Mouse (Mus musculus) kidney, adult 11 months (tissue): ENCODE data around the gene Uap1.

Experiments
- DNase-seq: peaks from one replicate; pipeline ENCODE4 v3.0.0; 2022

Uap1 gene

GRCm38 (mm10) chr1:170174814-170175332 lies at the start of gene Uap1:
TSS of gene Uap1 (minus strand) at chr1:170174957.
- peak; percentile 99 for DNase-seq

DNA sequence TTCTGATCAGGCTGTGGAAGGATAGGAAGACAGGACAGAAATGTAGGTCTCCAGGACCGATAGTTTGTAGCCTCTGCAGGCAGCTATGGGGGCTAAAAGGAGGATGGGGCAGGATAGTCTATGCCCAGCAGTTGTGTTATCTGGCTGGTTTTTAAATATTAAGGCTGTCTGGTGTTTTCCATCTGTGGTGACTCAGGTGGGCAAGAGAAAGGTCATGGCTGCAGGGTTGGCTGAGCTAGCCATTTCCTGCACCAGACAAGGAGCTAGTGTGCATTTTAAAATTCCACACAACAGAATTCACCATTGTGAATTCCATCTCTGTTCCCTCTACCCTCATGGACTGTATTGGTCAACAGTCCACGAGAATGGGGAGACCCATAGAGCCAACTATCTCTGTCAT lies 48.5 kb upstream of the Uap1 start:
- no peak for DNase-seq

DNA sequence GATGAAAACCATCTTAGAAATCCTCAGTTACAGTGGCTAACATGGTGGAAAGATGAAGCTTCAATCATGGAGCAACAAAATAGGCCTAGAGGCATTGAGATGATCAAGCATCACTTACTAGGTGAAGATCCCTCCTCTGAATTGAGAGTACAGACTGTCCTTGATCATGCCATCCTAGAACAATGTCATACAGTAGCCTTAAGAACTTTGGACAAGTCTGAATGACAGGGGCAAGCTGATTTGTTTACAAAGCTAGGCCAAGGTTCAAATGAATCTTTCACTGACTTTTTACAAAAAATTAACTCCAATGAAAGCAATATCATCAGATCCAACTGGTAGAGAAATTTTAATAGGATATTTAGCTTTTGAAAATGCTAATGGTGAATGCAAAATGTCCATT lies 45.6 kb upstream of the Uap1 start:
- no peak for DNase-seq

DNA sequence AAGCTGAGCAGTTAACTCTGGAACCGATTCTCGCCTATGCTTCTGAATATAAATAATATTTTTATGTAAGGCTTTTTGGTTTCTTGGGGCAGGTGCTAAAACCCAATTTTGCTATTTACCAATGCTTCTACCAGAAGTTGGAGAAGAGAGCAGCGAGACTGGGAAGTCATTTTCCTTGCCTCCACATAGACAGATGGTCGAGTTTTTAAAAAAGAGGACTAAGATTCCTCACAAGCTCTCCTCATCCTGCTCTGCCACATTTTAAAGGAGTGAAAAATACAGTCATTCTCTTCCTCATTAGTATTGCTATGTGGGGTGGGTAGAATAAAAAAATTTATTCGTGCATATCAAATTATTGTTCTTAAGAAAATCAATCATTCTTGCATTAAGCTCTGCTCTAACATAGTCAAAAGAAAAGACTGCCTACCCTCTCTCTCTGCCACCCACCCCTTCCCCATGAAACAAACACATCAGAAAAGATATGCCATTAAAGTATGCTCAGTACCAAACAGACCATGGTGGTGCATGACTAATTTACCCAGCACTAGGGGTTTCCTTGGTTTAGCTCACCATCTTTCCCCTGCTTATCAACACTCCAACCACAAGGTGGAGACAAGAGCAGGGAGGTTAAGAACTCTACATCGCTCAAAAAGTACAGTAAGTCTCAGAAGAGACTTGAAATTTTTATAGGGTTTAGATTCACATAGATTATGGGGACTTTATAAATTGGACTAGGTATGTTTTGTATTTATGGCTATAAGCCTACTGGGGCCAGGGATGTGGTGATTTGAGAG lies 43.5 kb upstream of the Uap1 start:
- no peak for DNase-seq

- no peak for DNase-seq
These were observed 40.8 kb upstream of the Uap1 start for GRCm38 (mm10) chr1:170215590-170215989.

DNA sequence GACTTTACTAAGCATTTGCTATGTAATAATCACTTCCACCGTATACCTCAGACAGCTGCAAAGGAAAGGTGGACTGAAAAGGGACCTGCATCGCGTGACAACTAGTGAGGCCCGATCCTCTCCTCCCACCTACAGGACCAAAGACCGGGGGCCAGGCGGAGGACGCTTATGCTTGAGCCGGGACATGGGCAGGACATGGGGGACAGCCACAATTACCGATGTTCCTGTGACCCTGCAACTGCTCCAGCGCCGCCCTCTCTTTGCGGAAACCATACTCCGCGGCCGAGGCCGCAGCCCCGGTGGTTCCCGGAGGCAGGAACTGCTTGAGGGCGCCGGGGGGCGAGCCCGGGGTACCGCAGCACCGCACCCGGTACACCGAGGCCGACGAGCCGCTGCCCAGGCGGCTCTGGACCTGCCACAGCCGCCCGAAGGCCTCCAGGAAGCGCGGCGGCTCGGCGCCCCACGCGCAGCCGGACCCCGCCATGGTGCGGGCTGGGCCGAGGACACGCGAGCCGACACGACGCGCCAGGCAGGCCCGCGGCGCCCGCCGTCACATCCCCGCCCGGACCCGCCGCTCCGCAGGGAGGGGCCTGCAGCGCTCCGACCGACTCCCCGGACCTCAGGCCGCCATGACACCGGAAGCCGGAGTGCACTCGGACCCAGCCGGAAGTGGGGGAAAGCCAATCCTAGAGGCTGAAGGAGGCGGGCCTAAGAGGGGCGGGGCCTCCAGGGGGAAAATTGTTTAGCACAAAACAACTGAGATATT lies 40.2 kb upstream of the Uap1 start, which contains the start of gene Uhmk1:
TSS of gene Uhmk1 (minus strand) at position 641 of the 766 bp plus-strand sequence.
- peak; percentile 88 for DNase-seq

GRCm38 (mm10) chr1:170214383-170214756 lies 39.6 kb upstream of the Uap1 start:
- no peak for DNase-seq

GRCm38 (mm10) chr1:170213181-170213879 lies 38.6 kb upstream of the Uap1 start:
- no peak for DNase-seq

DNA sequence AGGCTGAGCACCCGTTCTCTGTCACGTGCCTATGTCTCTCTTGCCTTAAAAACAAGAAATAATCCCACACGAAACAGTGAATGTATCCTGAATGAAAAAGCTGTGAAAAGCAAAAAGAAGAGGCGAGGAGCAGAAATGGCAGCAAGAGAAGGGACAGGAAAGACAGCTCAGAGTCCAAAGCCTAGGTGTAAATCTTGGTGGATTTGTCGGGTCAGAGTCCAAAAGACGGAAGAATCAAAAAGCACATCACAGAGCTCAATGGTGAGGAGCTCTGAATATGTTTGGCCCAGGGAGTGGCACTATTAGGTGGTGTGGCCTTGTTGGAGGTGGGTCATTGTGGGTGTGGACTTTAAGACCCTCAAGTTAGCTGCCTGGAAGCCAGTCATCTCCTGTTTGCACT lies 31.6 kb upstream of the Uap1 start:
- DNase-seq: no peak

DNA sequence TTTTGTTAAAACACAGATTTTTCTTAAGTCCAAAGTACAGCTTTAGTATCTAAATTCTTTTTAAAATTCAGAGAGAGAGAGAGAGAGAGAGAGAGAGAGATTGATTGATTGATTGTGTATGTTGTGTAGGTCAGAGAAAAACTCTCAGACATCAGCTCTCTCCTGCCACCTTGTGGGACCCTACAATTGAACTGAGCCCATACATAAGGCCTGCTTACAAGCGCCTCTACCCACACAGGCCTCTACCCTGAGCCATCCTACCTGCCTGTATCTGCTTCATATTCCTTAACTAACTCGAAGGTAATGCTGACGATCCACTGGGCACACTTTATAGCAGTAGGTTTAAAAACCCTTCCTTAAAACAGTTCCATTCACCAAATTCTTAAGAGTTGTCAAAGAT lies 25.6 kb upstream of the Uap1 start:
- no peak for DNase-seq

DNA sequence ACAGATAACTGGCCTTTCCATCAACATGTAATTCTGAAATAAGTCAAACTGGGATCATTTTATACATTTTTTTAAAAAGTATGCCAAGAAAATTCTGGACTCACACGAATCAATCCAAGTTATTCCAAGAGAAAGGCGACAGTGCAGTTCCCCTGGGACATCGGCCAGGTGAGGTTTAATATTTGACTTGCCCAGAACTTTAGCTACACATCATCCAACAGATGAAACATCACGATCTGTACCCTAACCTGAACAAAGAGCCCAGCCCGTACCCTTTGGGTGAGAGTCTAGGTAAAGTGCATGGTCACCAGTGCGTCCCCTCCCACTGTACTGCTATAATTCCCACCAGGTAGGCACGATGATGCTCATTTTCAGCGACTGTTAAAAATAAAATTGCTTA lies 21.5 kb upstream of the Uap1 start:
- DNase-seq: peak; percentile 62

GRCm38 (mm10) chr1:170191925-170192324 lies 17.2 kb upstream of the Uap1 start:
- DNase-seq: no peak

GRCm38 (mm10) chr1:170190225-170190624 lies 15.5 kb upstream of the Uap1 start:
- DNase-seq: no peak

DNA sequence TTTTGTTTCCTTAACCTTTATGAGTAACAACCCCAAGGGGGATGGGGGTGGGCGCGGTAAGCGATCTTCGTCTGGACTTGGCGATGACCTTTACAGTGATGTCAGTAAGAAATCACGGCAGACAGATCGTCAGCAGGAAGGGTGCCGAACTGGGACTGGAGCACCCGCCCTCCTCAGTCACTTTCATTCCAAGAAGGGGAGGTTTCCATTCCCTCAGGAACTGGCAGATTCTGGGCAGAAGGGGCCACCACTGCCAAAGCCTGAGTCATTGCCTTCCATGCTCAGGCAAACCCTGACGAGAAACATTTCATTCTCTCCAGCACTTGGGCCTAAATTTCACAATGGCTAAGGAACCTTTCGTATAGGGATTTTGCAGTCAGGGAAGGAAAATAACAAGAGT lies 13.8 kb upstream of the Uap1 start:
- DNase-seq: no peak

- no peak for DNase-seq
These were observed 11.8 kb upstream of the Uap1 start for GRCm38 (mm10) chr1:170186531-170186930.

GRCm38 (mm10) chr1:170185137-170185536 lies 10.4 kb upstream of the Uap1 start:
- DNase-seq: no peak

DNA sequence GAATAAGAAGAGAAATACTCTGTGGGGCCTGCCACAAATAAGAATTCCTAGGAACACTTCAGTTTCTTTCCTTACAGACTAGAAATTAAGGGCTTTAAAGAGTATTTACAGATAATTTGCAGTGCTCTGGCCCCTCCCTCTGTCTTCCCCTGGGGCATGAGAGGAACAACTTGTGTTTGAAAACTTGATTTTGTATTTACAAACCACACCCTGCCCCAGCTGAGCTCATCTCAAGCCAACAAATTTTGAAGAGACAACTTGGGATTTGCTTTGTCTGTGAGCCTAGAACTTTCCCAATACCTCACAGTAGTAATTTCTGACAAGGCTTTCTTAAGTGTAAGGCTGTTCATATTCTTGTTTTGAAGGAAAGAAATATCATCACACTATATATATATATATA lies 7.9 kb upstream of the Uap1 start:
- DNase-seq: no peak

- DNase-seq: no peak
These were observed 2.0 kb upstream of the Uap1 start for GRCm38 (mm10) chr1:170176661-170177239.

DNA sequence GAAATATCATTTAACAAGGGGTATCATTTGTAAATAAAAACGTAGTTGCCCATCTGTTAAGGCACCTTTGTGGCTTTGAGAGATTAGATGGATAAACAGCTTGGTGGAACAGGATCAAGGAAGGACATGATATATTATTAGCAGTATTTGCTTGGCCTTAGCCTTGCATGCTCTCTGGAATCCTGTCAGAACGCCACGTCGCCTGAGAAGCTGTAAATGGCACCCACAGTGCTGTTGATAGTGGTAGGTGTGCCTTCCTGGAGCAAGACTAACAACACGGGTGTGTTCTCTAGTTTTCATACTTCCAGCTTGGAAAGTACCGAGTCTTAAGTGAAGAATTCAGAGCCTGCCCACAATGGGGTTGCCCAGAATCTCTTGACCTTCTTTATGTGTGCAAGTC lies 1.1 kb upstream of the Uap1 start:
- DNase-seq: no peak

DNA sequence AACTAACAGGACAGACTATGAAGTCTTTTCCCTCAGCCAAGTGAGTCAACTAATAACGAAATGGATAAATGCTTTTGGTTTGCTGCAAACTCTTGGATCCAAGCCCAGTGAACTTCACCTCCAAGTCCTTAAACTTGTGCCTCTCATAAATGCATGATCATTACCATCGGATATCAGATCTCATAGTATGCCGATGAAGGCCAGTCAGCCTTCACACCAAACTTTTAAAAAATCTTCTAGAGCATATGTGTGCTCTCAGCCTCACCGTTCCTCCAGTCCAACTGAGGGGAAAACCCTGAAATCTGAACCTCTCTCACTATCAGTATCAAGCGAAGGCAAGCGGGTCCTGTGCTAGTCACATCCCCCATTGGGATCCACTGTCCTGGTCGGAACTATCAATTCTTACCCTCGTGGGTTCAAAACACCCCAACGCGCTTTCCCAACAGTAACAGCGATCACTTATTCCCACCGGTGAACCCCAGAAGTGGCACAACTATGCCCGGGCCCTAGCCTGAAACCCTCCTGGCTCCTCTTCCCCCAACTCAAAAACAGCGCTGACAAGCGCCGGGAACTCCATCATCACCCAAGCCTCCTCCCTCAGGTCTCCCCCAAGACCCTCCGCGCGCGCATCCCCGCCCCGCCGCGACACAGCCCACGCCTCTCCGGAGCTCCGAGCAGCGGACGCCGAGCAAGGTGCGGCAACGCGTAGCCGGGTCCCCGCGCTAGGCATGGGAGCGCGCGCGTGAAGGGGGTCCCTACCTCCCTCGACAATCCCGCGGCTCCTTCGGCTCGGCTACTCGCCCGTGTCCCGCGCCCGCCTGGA lies 555 bp downstream of the Uap1 start:
- DNase-seq: peak; percentile 49

DNA sequence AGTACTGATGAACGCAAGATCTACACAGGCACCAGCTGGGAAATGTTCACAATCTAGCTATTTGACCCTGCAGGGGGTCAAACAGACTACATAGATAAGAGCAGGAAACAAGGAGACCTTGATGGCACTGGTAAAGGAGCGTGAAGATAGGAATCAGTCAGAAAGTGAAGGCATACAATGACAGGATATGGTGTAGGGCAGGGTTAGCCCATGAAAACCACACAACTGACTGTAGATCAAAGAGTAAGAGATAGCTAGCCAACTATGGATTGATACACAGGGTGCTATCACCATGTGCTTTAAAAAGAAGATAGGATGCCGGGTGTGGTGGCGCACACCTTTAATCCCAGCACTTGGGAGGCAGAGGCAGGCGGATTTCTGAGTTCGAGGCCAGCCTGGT lies 7.0 kb downstream of the Uap1 start:
- DNase-seq: no peak

DNA sequence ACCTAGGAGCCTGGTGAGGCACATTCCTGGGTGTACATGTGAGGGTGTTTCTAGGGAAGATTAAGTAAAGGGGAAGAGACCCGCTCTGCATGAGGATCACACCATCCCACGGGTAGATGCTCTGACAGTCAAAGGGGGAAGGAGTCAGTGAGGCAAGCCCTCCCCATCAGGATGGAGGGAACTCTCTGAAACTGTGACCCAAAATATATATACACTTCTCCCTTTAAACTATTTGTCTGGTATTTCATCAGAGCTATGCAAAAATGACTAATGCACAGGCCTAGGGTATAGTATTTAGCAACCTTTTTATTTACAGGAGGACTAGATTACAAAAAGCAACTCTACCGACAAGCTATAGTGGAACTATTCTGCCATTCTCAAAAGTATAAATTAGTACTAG lies 9.8 kb downstream of the Uap1 start:
- DNase-seq: no peak
